Mouse (Mus musculus) lung, embryonic 14.5 days (tissue): Measurements from ENCODE around the gene Syn3. TPM values are rescaled to one million over a fixed set of nuclear protein-coding genes. Genes with fewer than 3 reads are reported as not detected.

Experiments
- ATAC-seq: fragments of 200-750 bp; cut with Nextera tagmentation; 2 replicates; pipeline ENCODE4 v1.8.0; 2017; ENCODE audit warnings: mild to moderate bottlenecking, moderate TSS enrichment, moderate library complexity; ENCODE audit not compliant: insufficient read depth
- DNase-seq: peaks from one replicate; pipeline ENCODE4 v3.0.0-alpha.2; 2015
- H3K27ac ChIP-seq: fragments of 300-500 bp; sonication (generic); 2 replicates; pipeline ENCODE4 v1.5.1; 2014; ENCODE audit warnings: low read depth, mild to moderate bottlenecking, moderate library complexity
- H3K27me3 ChIP-seq: fragments of 300-500 bp; sonication (generic); 2 replicates; pipeline ENCODE4 v1.6.1; 2014; ENCODE audit warnings: low read length, control low read depth; ENCODE audit not compliant: insufficient read depth
- H3K36me3 ChIP-seq: fragments of 300-500 bp; sonication (generic); 2 replicates; pipeline ENCODE4 v1.6.1; 2014; ENCODE audit warnings: control low read depth; ENCODE audit not compliant: insufficient read depth
- H3K4me1 ChIP-seq: fragments of 300-500 bp; sonication (generic); 2 replicates; pipeline ENCODE4 v1.6.1; 2014; ENCODE audit warnings: antibody characterized with exemption, control low read depth; ENCODE audit not compliant: insufficient read depth
- H3K4me2 ChIP-seq: fragments of 300-500 bp; sonication (generic); 2 replicates; pipeline ENCODE4 v1.6.1; 2014; ENCODE audit warnings: mild to moderate bottlenecking
- H3K4me3 ChIP-seq: fragments of 300-500 bp; sonication (generic); 2 replicates; pipeline ENCODE4 v1.5.1; 2014; ENCODE audit warnings: low read depth, low read length
- H3K9ac ChIP-seq: fragments of 300-500 bp; sonication (generic); 2 replicates; pipeline ENCODE4 v1.6.1; 2014
- H3K9me3 ChIP-seq: fragments of 300-500 bp; sonication (generic); 2 replicates; pipeline ENCODE4 v1.6.1; 2016; ENCODE audit warnings: low read depth, low read length, control low read depth
- CTCF ChIP-seq: IDR thresholded peaks from 2 replicates; pipeline ENCODE4 v1.5.1; 2016; ENCODE audit warnings: antibody characterized with exemption, low read depth
- WGBS: fragments of 180-500 bp; shearing (Covaris S2); extraction: QIAGEN DNeasy Blood & Tissue Kit; methylation state at CpG from one replicate; pipeline ENCODE4 v1.1.7; 2014; 5-methylcytosine and 5-hydroxymethylcytosine counted together
- polyA plus RNA-seq: library from polyadenylated mRNA; unstranded; fragments of >200 nt; fragmentation: Nextera tagmentation; extraction: Ambion mirVana; gene quantifications from 2 replicates; pipeline ENCODE4 v1.2.1, GENCODE M21; 2014

Syn3 gene
- polyA plus RNA-seq, 1 experiment from 2014 or later, result 2.4 TPM

DNA sequence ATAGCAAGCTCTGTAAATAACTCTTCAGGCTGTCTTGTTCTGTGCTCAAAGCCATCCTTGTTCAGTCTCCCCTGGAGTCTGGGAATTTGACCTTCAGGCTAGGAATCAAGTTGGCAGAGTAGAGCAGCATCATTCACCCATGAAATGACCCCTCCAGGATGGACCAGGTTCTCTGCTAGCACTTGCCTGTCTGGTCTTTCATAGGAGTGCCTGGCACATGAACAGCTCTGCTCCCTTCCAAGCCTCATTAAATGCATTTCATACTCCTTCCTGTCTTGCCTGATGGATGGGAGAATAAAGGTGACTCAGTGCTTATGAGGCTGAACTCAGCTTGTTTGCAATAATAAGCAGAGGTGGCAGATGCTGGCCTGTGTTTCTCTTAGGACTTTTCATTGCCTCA lies 394.7 kb downstream of the Syn3 start:
- H3K27ac ChIP-seq, result no peak overlapping the region
- no peak overlapping the region for H3K4me3 ChIP-seq
- no peaks in the 10 kb centered on the region; the same call in 1 of the 2 replicates for H3K9me3 ChIP-seq
- DNase-seq (no peak), ATAC-seq (no peak)
- H3K27me3 ChIP-seq, result no peaks in the 10 kb centered on the region
- TF ChIP-seq CTCF, result no peak
- H3K4me2 ChIP-seq, result no peak overlapping the region
- H3K36me3 ChIP-seq, result no peaks in the 10 kb centered on the region
- H3K9ac ChIP-seq, result no peak overlapping the region
- no peaks in the 10 kb centered on the region for H3K4me1 ChIP-seq

DNA sequence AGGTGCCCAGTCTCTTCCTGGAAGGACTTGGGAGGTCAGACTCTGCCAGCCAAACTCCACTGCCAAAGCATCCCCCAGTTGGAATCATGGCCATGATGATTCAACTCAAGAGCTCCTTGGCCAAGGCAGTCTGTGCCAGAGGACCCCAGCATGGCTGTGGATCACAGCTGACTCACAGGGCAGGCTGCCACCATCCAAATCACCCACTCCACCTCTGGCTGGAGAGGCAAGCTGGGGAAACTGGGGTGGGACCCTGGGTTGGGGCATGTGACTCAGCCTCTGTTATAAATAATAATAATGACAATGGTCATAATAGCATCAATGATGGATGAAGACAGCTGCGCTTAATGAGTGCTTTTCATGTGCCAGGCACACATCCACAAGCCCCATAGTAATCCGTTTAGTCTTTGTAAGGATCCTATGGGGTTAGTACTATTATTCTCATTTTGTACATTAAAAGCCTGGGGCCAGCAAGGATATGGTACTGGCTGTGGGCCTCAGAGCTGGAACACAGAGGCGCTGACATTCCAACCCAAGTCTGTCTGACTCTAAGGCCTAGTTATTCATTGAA lies 398.3 kb downstream of the Syn3 start:
- WGBS, result 84% methylated on average over 3 of the region's 3 CpGs
- no peaks in the 10 kb centered on the region for H3K27me3 ChIP-seq

DNA sequence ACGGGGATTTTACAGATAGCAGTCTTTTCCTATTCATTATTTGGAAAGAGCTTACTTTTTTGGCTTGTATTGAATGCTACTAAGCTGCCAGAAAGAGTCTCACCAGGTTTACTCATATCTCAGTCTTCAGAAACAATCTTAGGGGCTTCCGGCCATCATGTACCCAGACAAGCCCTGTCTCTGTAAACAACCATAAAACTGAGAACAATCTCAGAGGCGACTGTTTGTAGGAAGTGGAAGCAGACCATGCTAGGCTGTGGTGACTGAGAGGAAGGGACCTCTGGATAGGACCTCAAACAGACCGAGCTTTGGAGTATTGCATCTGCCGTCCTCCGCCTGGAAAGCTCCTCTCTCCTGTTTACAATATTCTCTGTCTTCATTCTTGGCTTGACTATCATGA lies 400.3 kb downstream of the Syn3 start:
- Histone ChIP-seq H3K4me1 (no peaks in the 10 kb centered on the region), H3K27ac (no peak overlapping the region), H3K9ac (no peak overlapping the region), H3K9me3 (no peaks in the 10 kb centered on the region; the same call in 1 of the 2 replicates), H3K36me3 (no peaks in the 10 kb centered on the region), H3K27me3 (no peaks in the 10 kb centered on the region), H3K4me2 (no peak overlapping the region), H3K4me3 (no peak overlapping the region)
- WGBS, result 73% methylated on average over 6 of the region's 6 CpGs
- ATAC-seq (no peak), DNase-seq (no peak)
- TF ChIP-seq CTCF, result no peak

More for the DNA sequence above, 398.3 kb downstream of the Syn3 start:
- Histone ChIP-seq H3K4me2 (no peak overlapping the region), H3K36me3 (no peaks in the 10 kb centered on the region), H3K9me3 (no peaks in the 10 kb centered on the region; the same call in 1 of the 2 replicates), H3K9ac (no peak overlapping the region), H3K4me3 (no peak overlapping the region), H3K27ac (no peak overlapping the region), H3K4me1 (no peaks in the 10 kb centered on the region)
- DNase-seq (no peak), ATAC-seq (no peak)
- TF ChIP-seq CTCF, result no peak

DNA sequence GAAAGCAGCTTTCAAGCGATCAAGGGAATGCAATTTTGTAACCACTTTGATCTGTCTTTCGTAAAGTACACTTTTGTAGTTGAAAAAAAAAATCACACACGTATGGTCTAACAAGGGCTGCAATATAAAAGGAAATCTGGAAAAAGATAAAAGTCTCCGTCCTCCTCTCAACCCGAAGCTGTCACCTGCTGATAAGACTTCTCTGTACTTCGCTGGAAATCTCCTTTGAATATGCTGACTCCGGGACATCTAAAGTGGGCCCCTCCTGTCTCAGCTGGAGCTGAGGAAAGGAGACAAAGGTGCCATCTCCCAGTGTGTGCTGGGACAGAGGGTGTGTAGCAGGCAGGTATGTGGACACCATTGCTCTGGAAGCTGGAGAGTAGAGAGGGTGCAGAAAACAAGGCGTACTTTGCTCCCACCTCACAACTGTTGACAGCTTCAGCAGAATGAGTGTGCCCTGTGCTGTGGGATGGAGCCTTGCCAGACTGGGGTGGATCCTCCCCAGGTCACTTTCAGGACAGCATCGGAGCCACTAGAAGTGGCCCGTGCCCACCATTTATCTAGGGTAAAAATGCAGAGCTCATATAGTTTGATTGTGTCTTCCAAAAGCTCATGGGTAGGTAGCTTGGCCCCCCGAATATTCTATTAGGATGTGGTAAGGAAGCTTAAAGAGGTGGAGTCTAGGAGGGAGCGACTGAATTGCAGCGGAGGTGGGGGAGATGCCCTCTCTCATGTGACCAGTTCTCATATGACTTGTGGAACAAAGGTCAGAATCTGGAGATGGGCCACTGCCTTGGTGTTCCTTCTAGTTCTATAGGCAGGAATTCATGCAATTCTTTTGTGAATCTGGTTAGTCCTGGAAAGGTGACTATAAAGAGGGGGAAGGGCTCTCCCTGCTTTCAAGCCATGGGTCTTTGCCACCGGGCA lies 405.3 kb downstream of the Syn3 start:
- Histone ChIP-seq H3K27ac (no peak overlapping the region), H3K4me3 (no peak overlapping the region), H3K4me1 (no peaks in the 10 kb centered on the region), H3K36me3 (no peaks in the 10 kb centered on the region), H3K4me2 (no peak overlapping the region), H3K27me3 (no peaks in the 10 kb centered on the region), H3K9ac (no peak overlapping the region), H3K9me3 (no peaks in the 10 kb centered on the region)
- TF ChIP-seq CTCF, result no peak
- DNase-seq (no peak), ATAC-seq (no peak)
- WGBS, result 53% methylated on average over 14 of the region's 14 CpGs

DNA sequence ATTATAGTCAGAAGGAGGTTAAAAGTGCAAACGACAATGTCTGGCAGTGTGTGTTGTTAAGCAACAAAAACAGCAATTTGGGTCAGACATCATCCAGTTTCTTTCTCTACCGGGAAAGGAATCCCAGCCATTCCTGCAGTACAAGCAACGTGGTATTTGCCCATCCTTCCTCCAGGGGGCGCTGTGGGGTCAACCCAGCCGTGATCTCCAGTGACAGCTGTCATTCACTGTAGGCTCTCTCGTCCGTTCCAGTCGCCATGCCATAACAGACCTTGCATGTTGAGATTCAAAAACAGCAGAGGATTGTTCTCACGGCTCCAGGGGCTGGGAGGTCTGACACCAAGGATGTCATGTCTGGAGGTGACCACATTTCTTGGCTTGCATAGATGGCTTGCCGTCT lies 406.8 kb downstream of the Syn3 start:
- Histone ChIP-seq H3K4me3 (no peak overlapping the region), H3K9me3 (no peaks in the 10 kb centered on the region), H3K4me2 (no peak overlapping the region), H3K9ac (no peak overlapping the region), H3K27ac (no peak overlapping the region), H3K36me3 (no peaks in the 10 kb centered on the region), H3K27me3 (no peaks in the 10 kb centered on the region), H3K4me1 (no peaks in the 10 kb centered on the region)
- TF ChIP-seq CTCF, result peak; percentile 71
- ATAC-seq (no peak), DNase-seq (peak; percentile 45)
- 44% methylated on average over 10 of the region's 10 CpGs for WGBS

DNA sequence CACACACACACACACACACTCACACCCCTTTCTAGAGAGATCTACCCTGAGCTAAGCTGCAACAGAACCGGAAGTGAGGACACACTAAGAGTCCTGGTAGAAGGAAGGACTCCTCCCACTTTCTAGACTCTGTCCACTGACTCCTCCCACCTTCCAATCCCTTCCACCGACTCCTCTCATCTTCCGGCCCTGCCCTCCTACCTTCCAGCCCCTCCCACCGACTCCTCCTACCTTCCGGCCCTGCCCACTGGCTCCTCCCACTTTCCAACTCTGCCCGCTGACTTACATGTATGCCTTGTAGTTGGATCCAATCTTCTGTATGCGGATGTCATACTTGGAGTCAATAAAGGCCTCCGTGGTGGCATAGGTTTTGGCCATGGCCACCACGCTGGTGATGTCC lies 418.8 kb downstream of the Syn3 start:
- Histone ChIP-seq H3K9me3 (no peaks in the 10 kb centered on the region), H3K27ac (no peak overlapping the region), H3K4me3 (no peak overlapping the region), H3K4me2 (no peak overlapping the region), H3K27me3 (no peaks in the 10 kb centered on the region), H3K36me3 (no peaks in the 10 kb centered on the region), H3K9ac (no peak overlapping the region), H3K4me1 (no peaks in the 10 kb centered on the region)
- no peak for TF ChIP-seq CTCF
- WGBS, result 76% methylated on average over 9 of the region's 9 CpGs
- ATAC-seq (no peak), DNase-seq (no peak)

DNA sequence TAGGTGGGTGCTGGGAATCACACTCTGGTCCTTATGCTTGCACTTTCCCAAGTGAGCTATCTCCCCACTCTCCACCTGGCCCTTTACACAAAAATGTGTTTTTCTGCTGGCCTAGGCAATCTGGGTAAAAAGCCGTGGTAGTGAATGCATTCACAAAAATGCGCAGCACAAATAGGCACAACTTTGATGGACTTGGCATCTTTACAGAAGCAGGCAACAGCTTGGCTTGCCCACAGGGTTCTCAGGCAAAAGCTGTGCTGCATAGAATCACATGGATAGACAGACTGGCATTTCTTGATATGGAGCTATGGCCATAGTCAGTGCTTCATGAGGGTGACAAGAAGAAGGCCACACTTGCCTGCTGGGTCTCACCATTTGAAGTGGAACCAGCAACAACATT lies 419.9 kb downstream of the Syn3 start:
- ATAC-seq, result no peak
- Histone ChIP-seq H3K27ac (no peak overlapping the region), H3K4me3 (no peak overlapping the region), H3K9me3 (no peaks in the 10 kb centered on the region; the same call in 1 of the 2 replicates), H3K27me3 (no peaks in the 10 kb centered on the region), H3K4me1 (no peaks in the 10 kb centered on the region), H3K4me2 (no peak overlapping the region), H3K36me3 (no peaks in the 10 kb centered on the region), H3K9ac (no peak overlapping the region)
- no peak for TF ChIP-seq CTCF
- DNase-seq, result no peak
- 95% methylated on average over 2 of the region's 2 CpGs for WGBS
